Mouse (Mus musculus) layer of hippocampus, postnatal 10 days (tissue): ENCODE results near the gene Gng12. TPM values are rescaled to one million over a fixed set of nuclear protein-coding genes. Genes with fewer than 3 reads are reported as not detected.

Source experiments
- DNase-seq, 2 experiments: peaks; one replicate each; pipeline ENCODE4 v3.0.0; 2021; ENCODE audit warnings: low spot score in 2 of 2
- total RNA-seq, 2 experiments: library from RNA; stranded (reverse); gene quantifications; 2 replicates each; pipeline ENCODE4 v1.2.3; 2021

Gene Gng12
- total RNA-seq, 2 experiments from 2014 or later: 88.0 to 94.4 TPM

DNA sequence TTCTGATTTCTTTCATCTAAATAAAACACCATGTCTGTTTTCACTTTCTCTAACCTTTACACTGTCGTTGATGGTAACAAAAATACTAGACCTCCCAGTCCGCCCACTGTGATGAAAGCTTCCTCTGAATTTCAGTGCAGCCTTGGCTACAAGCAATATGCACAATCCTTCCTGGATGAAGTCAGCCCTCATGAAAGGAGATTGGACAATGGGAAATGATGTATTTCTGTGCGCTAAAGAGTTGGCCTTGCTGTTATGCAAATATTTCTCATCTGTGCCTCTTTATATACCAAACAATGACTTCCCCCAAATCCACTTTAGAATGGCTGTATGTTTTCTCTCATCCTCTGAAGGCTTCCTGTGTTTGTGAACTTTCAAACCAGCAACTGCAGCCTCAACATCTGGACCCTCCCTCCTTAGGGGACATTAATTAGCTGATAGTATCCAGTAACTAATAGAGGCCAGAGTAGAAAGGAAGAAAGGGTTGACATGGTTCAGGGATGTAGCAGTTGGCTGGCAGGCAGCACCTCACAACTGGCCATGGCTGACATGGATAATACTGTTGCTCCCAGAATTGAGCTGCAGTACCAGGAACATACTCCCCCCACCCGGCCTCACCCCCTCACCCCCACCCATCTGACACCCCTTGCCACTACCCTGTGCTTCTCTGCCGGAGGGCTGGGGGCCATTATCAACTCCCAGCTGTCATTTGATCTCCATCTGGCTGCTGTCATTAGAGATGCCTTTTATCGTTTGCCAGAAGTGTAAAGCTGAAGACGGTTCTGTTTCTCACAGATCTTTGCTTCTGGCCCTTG lies 152.9 kb downstream of the Gng12 start:
- no peak for DNase-seq

GRCm38 (mm10) chr6:67049695-67050038 lies 153.5 kb downstream of the Gng12 start:
- no peak for DNase-seq

DNA sequence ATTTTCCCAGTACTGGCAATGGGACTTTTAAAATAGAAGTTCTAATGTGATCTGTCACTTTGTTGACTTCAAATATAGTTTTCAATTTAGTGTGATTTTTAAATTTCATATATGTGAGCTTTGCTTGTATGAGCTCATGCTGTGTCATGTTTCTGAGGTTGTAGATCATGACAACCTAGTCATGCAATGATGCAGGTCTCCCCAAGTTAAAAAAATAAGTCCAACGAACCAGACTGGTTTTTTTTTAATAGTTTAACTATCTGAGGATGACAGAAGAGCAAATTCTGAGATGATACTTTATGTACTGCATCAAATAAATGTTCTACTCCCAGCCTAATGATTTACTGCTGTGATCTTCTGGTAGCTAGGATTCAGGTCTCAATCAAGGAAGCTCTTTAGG lies 153.9 kb downstream of the Gng12 start:
- no peak for DNase-seq

GRCm38 (mm10) chr6:67056108-67056888 lies 160.1 kb downstream of the Gng12 start:
- DNase-seq: no peak

GRCm38 (mm10) chr6:67056889-67057564 lies 160.8 kb downstream of the Gng12 start:
- no peak for DNase-seq

- no peak for DNase-seq
These were observed 161.4 kb downstream of the Gng12 start for GRCm38 (mm10) chr6:67057574-67057973.

DNA sequence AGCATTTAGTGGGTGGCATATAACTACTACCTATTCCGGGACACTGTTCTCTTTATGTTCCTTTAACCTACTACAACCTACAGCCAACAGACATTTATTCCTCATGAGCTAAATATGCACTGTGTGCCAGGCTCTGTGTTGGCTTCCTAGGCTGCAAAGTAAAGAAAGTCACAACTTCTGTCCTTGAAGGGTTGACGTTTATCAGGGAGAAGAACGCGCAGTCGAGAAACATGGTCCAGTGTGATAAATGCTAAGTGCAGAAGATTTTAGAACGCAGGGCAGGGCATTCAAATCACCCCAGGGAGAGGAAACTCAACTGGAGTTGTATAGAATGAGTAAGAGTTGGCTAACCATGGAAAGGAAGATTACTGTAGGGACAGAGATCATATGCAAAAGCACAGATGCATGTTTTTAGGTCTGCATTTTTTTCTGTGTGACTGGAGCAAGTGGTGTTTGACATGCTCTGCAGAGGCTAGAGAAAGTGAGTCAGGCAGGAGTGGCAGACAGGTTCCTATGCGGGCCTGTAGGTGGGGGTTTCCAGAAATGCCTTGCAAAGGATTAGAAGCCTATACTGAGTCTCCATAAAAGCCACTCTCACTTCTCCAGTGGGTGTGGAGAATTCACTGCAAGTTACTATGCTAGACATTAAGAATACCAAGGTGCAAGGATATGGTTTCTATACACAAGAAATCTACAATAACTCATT lies 161.9 kb downstream of the Gng12 start:
- DNase-seq: no peak

DNA sequence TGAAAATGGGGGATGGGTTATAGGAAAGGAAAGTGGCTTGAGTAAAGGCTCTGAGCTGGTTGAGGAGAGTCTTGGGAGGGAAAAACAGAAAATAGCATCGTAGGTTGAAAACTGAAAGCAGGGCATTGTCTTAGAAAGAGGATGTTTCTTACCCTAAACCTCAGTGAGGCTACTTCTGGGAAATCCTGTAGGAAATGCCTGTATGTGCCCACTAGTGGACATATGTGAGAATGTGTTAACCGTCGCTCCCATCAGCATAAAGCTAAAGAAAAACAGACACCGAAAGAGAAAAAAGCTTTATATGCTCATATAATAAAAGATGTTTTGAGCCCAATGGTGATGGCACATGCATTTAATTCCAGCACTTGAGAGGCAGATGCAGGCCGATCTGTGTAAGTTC lies 163.9 kb downstream of the Gng12 start:
- no peak for DNase-seq

DNA sequence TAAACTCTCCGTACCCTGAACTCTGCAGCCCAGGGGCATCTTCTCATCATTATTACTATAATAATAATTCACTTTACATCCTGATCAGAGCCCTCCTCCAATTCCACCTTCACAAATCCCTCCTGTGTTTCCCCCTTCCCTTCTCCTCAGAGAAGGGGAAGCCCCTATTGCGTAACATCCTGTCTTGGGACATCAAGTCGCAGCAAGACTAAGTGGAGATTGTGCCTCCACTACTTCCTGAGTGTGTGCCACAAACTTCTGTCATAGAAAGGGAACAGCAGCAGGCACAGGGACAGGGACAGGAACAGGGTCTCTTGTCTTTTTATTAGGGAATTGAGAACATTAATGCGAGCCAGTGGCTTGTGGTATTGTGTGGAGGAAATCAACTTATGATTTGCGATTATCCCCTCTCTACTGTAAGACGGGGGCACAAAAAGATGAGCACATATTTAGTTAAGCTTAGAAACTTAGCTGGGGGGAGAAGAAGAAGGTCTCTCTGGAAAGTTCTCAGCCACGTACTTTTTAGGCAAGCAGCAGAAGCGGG lies 173.1 kb downstream of the Gng12 start:
- no peak for DNase-seq

- DNase-seq: no peak
These were observed 173.7 kb downstream of the Gng12 start for GRCm38 (mm10) chr6:67069800-67070315.

Other genes with a start within 250 kb of the Gng12 start
- not detected for gene Vmn1r35, start 210.5 kb upstream of the Gng12 start, total RNA-seq
- gene Vmn1r36, start 177.2 kb upstream of the Gng12 start, total RNA-seq: not detected
- not detected for gene Vmn1r37, start 167.0 kb upstream of the Gng12 start, total RNA-seq
- gene Vmn1r38, start 113.8 kb upstream of the Gng12 start, total RNA-seq: not detected
- gene Vmn1r39, start 85.8 kb upstream of the Gng12 start, total RNA-seq: not detected
- gene Gadd45a, start 141.1 kb downstream of the Gng12 start, total RNA-seq: 1 to 10 TPM; 5.1 to 7.6 TPM